Mouse (Mus musculus) A20 (cell line): ENCODE measurements around the gene Gtf3c1.

Experiments used
- DNase-seq: peaks from one replicate; pipeline ENCODE4 v3.0.0-alpha.2; 2011; ENCODE audit warnings: low read depth, low spot score

The Gtf3c1 gene

DNA sequence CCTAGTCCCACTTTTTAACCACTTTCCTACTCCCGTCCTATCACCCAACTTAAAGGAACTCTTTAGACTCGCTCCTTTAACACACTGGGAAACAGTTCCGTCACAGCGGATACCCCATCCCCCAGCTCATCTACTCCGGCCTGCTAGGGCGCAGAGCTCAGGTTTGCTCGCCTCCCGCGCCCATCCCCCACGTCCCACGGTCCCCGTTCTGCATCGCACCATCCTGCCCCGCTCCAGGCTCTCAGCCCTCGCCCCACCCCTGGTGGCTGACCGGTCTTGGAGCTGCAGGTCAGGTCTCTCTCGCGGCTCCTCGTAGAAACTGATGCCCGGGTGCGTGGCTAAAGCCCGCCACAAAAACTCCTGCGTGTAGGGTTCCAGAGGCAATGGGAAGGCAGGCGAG lies 394 bp downstream of the Gtf3c1 start:
- no peak for DNase-seq

DNA sequence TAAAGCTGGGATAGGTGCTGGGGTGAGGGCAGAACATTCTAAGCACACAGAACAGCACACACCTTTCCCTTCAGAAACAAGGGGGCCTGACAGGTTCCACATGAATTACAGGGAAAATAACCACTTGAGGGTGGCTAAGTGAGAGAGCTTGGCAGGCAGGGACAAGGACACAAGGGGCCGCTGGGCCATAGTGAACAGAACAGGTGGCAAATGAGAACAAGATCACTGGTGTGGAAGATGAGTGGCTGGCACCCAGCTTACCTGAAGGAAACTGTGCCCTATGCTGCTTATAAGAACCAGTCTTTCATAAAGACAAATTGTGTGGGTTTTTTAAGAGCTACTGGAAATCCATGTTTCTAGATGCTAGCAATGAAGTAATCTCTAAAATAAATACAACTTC lies 4.8 kb downstream of the Gtf3c1 start:
- no peak for DNase-seq

GRCm38 (mm10) chr7:125694056-125694455 lies 13.5 kb downstream of the Gtf3c1 start:
- DNase-seq = no peak

- DNase-seq = no peak
These were observed 17.1 kb downstream of the Gtf3c1 start for GRCm38 (mm10) chr7:125690516-125690915.

- DNase-seq = peak; percentile 59
These were observed 27.6 kb downstream of the Gtf3c1 start for GRCm38 (mm10) chr7:125679936-125680335.

DNA sequence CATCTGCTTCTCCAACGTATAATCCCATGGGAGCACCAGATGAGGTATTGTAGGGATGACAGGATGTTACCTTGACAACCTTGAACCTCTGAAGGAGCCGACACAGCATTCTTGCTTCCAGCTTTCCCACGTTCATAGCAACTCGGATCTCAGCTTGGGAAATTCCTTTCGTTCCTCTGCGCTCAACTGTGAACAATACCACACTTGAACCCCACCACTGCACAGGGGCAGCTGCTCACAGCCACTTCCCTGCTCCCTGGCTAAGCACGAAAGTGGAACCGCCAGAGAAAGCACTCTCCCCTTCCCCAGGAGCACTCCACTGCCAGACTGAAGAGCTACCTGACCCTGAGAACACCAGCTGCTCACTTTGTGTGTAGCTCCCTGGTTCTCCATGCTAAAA lies 28.8 kb downstream of the Gtf3c1 start:
- no peak for DNase-seq

- DNase-seq = peak; percentile 54
These were observed 32.7 kb downstream of the Gtf3c1 start for GRCm38 (mm10) chr7:125674916-125675315.

DNA sequence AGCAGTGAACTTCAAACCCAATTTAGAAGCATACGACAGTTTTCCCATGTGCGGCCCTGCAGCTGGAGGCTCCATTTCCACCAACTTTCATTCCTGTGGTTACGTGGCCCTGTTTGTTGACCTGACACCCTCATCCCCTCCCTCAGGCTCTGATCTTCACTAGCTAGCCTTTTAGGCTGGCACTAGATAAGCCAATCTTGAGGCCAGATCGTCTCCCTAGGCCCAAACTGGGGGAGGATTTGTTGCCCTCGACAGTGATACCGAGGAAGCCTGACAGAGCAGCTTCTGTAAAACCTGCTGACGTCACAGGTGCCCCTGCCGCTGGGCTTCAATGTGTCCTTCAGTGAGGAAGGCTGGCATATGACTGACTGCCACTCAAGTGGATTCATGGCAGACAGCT lies 36.2 kb downstream of the Gtf3c1 start:
- no peak for DNase-seq

DNA sequence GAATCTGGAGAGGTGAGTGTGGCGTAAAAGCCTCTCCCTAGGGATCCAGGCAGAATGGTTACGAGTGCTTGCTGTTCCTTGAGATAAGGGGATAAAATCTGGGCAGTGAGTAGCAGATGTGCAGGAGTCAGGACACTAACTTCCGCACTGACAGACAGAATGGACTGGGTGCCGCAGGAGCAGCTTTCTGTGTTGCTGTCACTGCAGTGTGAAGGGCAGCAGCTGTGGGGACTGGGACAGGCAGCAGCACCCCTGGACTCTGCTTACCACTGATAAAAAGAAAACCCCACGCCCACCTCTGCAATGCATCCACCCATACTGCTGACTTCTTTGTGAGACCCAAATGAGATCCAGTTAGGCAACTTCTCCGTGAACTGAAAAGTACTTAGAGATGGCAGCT lies 36.7 kb downstream of the Gtf3c1 start:
- no peak for DNase-seq

- no peak for DNase-seq
These were observed 43.9 kb downstream of the Gtf3c1 start for GRCm38 (mm10) chr7:125663654-125664053.

- no peak for DNase-seq
These were observed 50.1 kb downstream of the Gtf3c1 start for GRCm38 (mm10) chr7:125657511-125657910.

DNA sequence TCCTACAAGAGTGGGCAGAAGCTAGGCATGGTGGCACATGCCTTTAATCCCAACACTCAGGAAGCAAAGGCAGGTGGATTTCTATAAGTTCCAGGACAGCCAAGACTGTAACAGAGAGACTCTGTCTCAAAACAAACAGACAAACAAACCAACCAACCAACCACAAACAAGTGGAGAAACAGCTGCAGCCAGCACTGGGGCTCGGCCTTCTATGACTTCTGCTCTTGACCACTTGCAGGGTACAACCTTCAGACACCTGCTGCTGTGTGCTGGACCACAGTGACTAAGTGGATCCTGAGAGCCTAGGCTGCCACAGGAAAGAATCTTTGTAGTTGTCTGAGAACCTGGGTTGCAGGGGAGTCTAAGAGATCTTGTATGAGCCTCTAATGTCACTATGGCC lies 58.6 kb downstream of the Gtf3c1 start:
- no peak for DNase-seq

DNA sequence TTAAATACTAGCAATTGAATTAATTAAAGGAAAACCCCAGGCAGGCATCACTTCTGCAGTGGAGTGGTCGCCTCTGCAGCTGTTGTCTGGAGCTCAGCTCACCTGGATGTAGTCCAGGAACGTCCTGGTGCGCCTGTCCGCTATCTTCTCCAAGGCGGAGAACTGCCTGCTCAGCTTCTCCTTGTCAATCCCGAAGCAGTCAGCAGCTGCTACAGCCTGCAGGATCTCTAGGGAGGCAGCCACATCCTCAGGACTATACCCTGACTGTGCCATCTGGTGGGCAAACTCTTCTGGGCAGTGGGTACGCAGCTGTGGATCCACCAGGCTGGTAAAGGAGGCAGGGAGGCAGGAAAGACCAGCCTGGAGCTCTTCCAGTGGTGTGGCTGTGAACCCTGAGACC lies 62.2 kb downstream of the Gtf3c1 start:
- DNase-seq = no peak

DNA sequence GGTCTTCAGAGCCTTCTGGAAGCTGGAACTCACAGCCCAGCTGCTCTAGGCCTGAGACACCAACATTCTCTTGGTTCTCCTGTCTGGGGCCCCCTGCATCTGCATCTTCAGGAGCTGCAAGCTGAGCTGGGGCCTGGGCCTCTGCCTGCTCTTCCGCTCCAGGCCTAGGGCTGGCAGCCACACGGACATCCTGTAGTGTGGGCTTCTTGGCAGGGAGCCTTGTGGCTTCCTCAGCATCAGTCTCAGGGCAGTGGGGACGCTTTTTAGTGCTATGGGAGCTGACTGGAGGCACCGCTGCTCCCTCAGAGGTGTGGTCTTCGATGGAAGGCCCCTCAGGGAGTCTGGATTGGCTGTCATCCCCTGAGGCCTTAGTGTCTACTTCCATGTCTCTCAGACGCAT lies 63.7 kb downstream of the Gtf3c1 start:
- no peak for DNase-seq

- peak; percentile 91 for DNase-seq
These were observed 68.7 kb downstream of the Gtf3c1 start for GRCm38 (mm10) chr7:125638870-125639386.

- DNase-seq = no peak
These were observed 69.2 kb downstream of the Gtf3c1 start for GRCm38 (mm10) chr7:125638376-125638775.

DNA sequence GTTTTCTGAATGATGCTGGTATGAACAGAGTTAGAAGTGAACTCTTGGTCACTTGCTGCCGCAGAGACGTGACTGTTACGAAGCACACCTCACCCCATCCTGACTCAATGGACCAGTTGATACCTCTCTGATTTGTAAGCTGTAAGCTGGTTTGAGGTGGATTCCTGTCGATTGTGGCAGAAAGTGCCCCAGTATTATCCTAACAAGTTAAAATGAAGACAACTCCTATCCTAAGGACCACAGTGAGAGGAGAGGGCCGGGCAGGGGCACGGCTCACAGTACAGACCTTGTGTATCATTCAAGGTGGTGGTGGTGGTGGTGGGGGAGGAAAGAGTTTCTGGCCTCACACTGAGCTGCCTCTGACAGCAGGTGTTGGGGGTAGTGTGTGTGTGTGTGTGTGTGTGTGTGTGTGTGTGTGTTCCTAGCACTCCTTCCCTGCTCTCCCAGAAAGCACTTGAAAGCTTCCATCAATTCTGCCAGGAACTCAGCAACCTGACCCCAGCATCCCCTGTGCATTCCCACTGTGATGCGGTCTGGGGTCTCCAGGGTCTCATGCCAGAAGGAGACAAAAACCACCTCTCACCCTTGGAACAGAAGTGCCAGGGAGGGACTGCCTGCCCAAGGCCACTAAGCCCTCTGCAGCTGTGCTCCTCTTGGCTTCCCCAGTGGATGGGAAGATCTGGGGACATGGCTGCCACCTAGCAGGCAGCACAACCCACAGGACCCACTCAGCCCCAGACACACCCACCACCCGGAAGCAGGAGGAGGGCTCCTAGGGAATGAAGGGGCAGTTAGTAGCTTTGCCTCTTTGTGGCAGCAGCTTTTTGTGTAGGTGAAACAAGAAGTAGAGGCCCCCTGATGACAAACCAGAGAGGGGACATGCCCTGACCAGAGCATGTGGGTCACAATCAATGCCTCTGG lies 70.1 kb downstream of the Gtf3c1 start:
- DNase-seq = peak; percentile 71

DNA sequence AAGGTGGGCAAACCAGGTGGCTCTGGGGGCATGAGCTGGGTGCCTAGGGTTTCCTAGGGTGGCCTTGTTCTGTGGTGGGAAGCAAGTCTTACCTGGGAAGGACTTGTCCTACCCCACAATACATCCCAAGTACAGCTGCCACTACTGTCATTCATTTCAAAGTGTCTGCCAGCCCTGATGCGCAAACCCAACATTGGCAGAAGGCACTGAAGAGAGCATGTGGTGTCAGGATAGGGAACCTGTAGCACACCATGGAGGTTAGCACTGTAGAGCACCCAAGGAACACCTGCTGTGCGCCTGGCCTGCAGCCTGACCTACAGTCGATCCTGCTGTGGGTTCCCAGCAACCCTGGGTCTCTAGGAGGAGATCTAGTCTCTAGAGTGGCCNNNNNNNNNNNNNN lies 76.6 kb downstream of the Gtf3c1 start:
- DNase-seq = no peak

GRCm38 (mm10) chr7:125630317-125630716 lies 77.3 kb downstream of the Gtf3c1 start:
- DNase-seq = no peak

DNA sequence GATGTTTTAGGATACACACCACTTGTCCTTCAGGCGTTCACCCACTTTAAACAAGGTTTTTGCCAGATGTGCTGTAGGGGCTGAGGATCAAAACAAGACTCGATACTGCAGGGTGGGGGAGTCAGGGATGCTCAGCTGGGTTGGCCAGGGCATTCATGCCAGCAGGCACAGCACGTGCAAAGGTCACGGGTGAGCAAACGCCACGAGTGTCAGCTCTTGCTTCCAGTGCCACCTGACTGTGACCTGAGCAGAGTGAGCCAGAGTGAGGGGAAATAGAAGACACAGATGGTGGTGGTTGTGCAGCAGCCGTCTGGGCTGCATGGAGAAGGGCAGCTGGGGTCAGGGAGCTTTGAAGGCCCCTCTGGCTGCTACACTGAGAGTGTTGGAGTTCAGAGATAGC lies 81.8 kb downstream of the Gtf3c1 start:
- DNase-seq = peak; percentile 41

DNA sequence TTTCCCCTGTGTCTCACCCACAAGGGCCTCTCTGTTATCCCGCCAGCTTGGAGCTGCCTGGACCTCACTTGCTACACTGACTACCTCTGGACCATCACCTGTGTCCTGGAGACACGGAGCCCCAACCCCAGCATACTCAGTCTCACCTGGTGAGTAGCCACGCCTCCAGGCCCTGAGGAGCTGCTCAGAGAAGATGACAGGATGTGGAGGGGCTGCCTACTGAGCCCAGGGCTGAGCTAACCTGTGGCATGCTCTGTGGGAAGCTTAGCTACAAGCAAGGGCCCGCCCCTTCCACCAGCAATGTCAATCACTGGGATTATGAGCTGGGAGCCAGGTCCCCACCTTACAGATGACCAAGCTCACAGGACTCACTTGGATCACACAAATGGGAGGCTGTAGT lies 82.4 kb downstream of the Gtf3c1 start:
- no peak for DNase-seq

- DNase-seq = no peak
These were observed 84.6 kb downstream of the Gtf3c1 start for GRCm38 (mm10) chr7:125622741-125623685.
